ENCODE assay signal across 10 mouse cellular contexts in genomic region chr19:45675196-45675595, GRCm38 (mm10). TPM values are rescaled to one million over a fixed set of nuclear protein-coding genes. Genes with fewer than 3 reads are reported as not detected.
DNase-seq lines count a peak whose midpoint lies in the region; ATAC-seq lines count a peak whose summit lies in the region.
"Had no signal": no experiment of that assay in that cellular context is flagged by ENCODE, and none has a peak within 500 bp of the region (broad histone marks: within the 10 kb centered on the region; RNA-seq: fewer than 3 reads in every experiment).

No protein-coding gene starts in this region.

- H3K36me3 ChIP-seq in hindbrain, embryonic 10.5 days = no peaks in the 10 kb centered on the region
- H3K36me3 ChIP-seq in hindbrain, embryonic 14.5 days (replicated peaks; ENCODE audit: control insufficient read depth, insufficient read depth) = no peaks in the 10 kb centered on the region
- H3K36me3 ChIP-seq in midbrain, embryonic 14.5 days (ENCODE audit: control insufficient read depth, insufficient read depth, low read length) = no peaks in the 10 kb centered on the region
- H3K36me3 ChIP-seq in midbrain, embryonic 13.5 days = no peaks in the 10 kb centered on the region
- no peaks in the 10 kb centered on the region for H3K36me3 ChIP-seq in macrophage (ENCODE audit: inconsistent target)
- H3K36me3 ChIP-seq: neural tube, embryonic 13.5 days had no signal

- no peak overlapping the region for H3K9ac ChIP-seq in hindbrain, embryonic 14.5 days
- H3K9ac ChIP-seq in midbrain, embryonic 14.5 days (replicated peaks; ENCODE audit: low read length) = no peak overlapping the region
- no peak overlapping the region for H3K9ac ChIP-seq in midbrain, embryonic 13.5 days (replicated peaks)
- H3K9ac ChIP-seq: neural tube, embryonic 13.5 days had no signal

- no peaks in the 10 kb centered on the region for H3K79me2 ChIP-seq in macrophage (ENCODE audit: inconsistent target)

- peak overlapping the region; percentile 45 for H3K4me3 ChIP-seq in hindbrain, embryonic 10.5 days
- H3K4me3 ChIP-seq in hindbrain, embryonic 14.5 days (replicated peaks; ENCODE audit: low read length) = no peak overlapping the region
- no peak overlapping the region for H3K4me3 ChIP-seq in midbrain, embryonic 14.5 days (replicated peaks; ENCODE audit: low read depth, low read length)
- H3K4me3 ChIP-seq in midbrain, embryonic 13.5 days (replicated peaks) = no peak overlapping the region
- peak overlapping the region; percentile 32; the same call in 1 of the 2 replicates for H3K4me3 ChIP-seq in macrophage (ENCODE audit: inconsistent target)

- no peak for DNase-seq in hindbrain, embryonic 10.5 days (ENCODE audit: low spot score)
- DNase-seq in hindbrain, embryonic 14.5 days (ENCODE audit: low spot score) = no peak
- DNase-seq in midbrain, embryonic 14.5 days = no peak
- DNase-seq: cerebellum, postnatal 14 days; gastrocnemius, postnatal 10 days had no signal

- no peak overlapping the region for H3K4me2 ChIP-seq in hindbrain, embryonic 14.5 days (replicated peaks)
- H3K4me2 ChIP-seq in midbrain, embryonic 14.5 days (ENCODE audit: low read length) = peak overlapping the region; percentile 48; the same call in 1 of the 2 replicates
- no peak overlapping the region for H3K4me2 ChIP-seq in midbrain, embryonic 13.5 days (replicated peaks)

- no peaks in the 10 kb centered on the region for H3K9me3 ChIP-seq in hindbrain, embryonic 10.5 days
- H3K9me3 ChIP-seq in hindbrain, embryonic 14.5 days (ENCODE audit: control insufficient read depth, low read length) = no peaks in the 10 kb centered on the region
- no peaks in the 10 kb centered on the region for H3K9me3 ChIP-seq in midbrain, embryonic 14.5 days (ENCODE audit: control insufficient read depth, low read length)
- no peaks in the 10 kb centered on the region for H3K9me3 ChIP-seq in midbrain, embryonic 13.5 days
- H3K9me3 ChIP-seq: neural tube, embryonic 13.5 days had no signal

- peaks cover 91% of the 10 kb centered on the region for H3K27me3 ChIP-seq in hindbrain, embryonic 10.5 days (ENCODE audit: insufficient read depth, poor library complexity, severe bottlenecking)
- peaks cover 52% of the 10 kb centered on the region for H3K27me3 ChIP-seq in hindbrain, embryonic 14.5 days (ENCODE audit: control insufficient read depth, insufficient read depth, low read length)
- peaks cover 40% of the 10 kb centered on the region for H3K27me3 ChIP-seq in midbrain, embryonic 14.5 days (ENCODE audit: control insufficient read depth, insufficient read depth, low read length)
- H3K27me3 ChIP-seq in midbrain, embryonic 13.5 days = peaks cover 73% of the 10 kb centered on the region

- no peak for ATAC-seq in hindbrain, embryonic 14.5 days (ENCODE audit: low FRiP score)
- no peak for ATAC-seq in midbrain, embryonic 14.5 days (ENCODE audit: low FRiP score, low TSS enrichment)
- ATAC-seq in midbrain, embryonic 13.5 days = no peak
- peak; percentile 50; the same call in 1 of the 2 replicates for ATAC-seq in erythroblast, adult 5-6 weeks (replicated peaks; ENCODE audit: low FRiP score, poor library complexity, severe bottlenecking)
- no peak for ATAC-seq in monocyte, adult 5-6 weeks (replicated peaks; ENCODE audit: insufficient number of reproducible peaks, low FRiP score, low TSS enrichment, poor library complexity, severe bottlenecking)

- peaks cover 25% of the 10 kb centered on the region for H3K4me1 ChIP-seq in hindbrain, embryonic 10.5 days (replicated peaks)
- H3K4me1 ChIP-seq in hindbrain, embryonic 14.5 days (replicated peaks; ENCODE audit: control insufficient read depth, insufficient read depth, low read length) = peaks cover 10% of the 10 kb centered on the region
- peaks cover 6% of the 10 kb centered on the region; the same call in 1 of the 2 replicates for H3K4me1 ChIP-seq in midbrain, embryonic 14.5 days (ENCODE audit: control insufficient read depth, insufficient read depth, low read length)
- peaks cover 12% of the 10 kb centered on the region for H3K4me1 ChIP-seq in midbrain, embryonic 13.5 days (replicated peaks)

- no peak overlapping the region for H3K27ac ChIP-seq in hindbrain, embryonic 10.5 days
- no peak overlapping the region for H3K27ac ChIP-seq in hindbrain, embryonic 14.5 days
- H3K27ac ChIP-seq in midbrain, embryonic 14.5 days (replicated peaks; ENCODE audit: low read depth, low read length) = no peak overlapping the region
- no peak overlapping the region for H3K27ac ChIP-seq in midbrain, embryonic 13.5 days
- H3K27ac ChIP-seq in macrophage = no peak overlapping the region
- H3K27ac ChIP-seq: neural tube, embryonic 13.5 days had no signal

- 14% methylated on average over 5 of the region's 5 CpGs for WGBS in hindbrain, embryonic 10.5 days
- WGBS in hindbrain, embryonic 14.5 days = 19% methylated on average over 5 of the region's 5 CpGs
- 16% methylated on average over 5 of the region's 5 CpGs for WGBS in midbrain, embryonic 14.5 days
- WGBS in midbrain, embryonic 13.5 days = 10% methylated on average over 5 of the region's 5 CpGs
- 32% methylated on average over 5 of the region's 5 CpGs for WGBS in macrophage (ENCODE audit: missing documents)

RNA-seq across cellular contexts. Expression of gene Fbxw4, which starts 15.1 kb away (rescaled TPM):
- polyA plus RNA-seq in hindbrain, embryonic 10.5 days (2016; fragmentation: Nextera tagmentation; extraction: Ambion mirVana) = 1.8 and 5.5 TPM in 2 replicates
- polyA plus RNA-seq in hindbrain, embryonic 14.5 days (2014; fragmentation: Nextera tagmentation; extraction: Ambion mirVana) = 6.7 and 8.8 TPM in 2 replicates
- polyA plus RNA-seq in midbrain, embryonic 14.5 days (2014; fragmentation: Nextera tagmentation; extraction: Ambion mirVana) = 5.6 and 8.1 TPM in 2 replicates
- 3.8 and 5.5 TPM in 2 replicates for polyA plus RNA-seq in midbrain, embryonic 13.5 days (2015; fragmentation: Nextera tagmentation; extraction: Ambion mirVana)
- 8.5 and 27.4 TPM in 2 replicates for total RNA-seq in erythroblast, adult 5-6 weeks (2015; ENCODE audit: low replicate concordance)
- total RNA-seq in erythroblast, adult 5-6 weeks (2017; ENCODE audit: low replicate concordance) = 6.0 and 26.9 TPM in 2 replicates
- total RNA-seq in macrophage (2018; cell fraction: chromatin; rRNA removed) = 100 to 1,000 TPM in 3 of 26 experiments, 10 to 100 TPM in 23; 20.5 to 114 (median 83.3) TPM
- total RNA-seq in macrophage (2018; cell fraction: cytosol; rRNA removed) = 10 to 100 TPM; 23.9 to 56.7 (median 42.6) TPM
- total RNA-seq in macrophage (2018; cell fraction: nucleus; rRNA removed) = 10 to 100 TPM; 19.8 to 71.1 (median 51.0) TPM
- polyA plus RNA-seq in macrophage (2018) = 18.7 to 53.4 TPM (median 32.9 TPM) in 3 replicates
- 14.7 to 30.1 TPM (median 15.2 TPM) in 3 replicates for total RNA-seq in monocyte, adult 5-6 weeks (2017)

Comparison
In these comparisons a context has a peak if more than half of its experiments do, and no peak if none do; other contexts are left out.
1. H3K4me3 ChIP-seq: peak in hindbrain, embryonic 10.5 days (single experiment) and macrophage (single experiment); none in hindbrain, embryonic 14.5 days (single experiment), midbrain, embryonic 14.5 days (single experiment) and midbrain, embryonic 13.5 days (single experiment).